Mouse (Mus musculus) G1E-ER4 (cell line): ENCODE results near the gene Fem1a. TPM values are rescaled to one million over a fixed set of nuclear protein-coding genes. Genes with fewer than 3 reads are reported as not detected.

Experiments
- GATA1 ChIP-seq: IDR thresholded peaks from one replicate; pipeline ENCODE4 v1.8.0; 2012; ENCODE audit warnings: low read length, inconsistent platforms
- polyA plus RNA-seq: library from polyadenylated mRNA; stranded (reverse); fragments of >175 nt; gene quantifications from 2 replicates; pipeline ENCODE4 v1.2.3, GENCODE M21; 2012

The Fem1a gene
- polyA plus RNA-seq, 1 experiment = 21.5 TPM

GRCm38 (mm10) chr17:56269741-56270140, 13.1 kb downstream of the Fem1a start:
- TF ChIP-seq GATA1 = no peak

GRCm38 (mm10) chr17:56271609-56272253, 15.1 kb downstream of the Fem1a start:
- TF ChIP-seq GATA1 = no peak

GRCm38 (mm10) chr17:56272644-56273043, 16.0 kb downstream of the Fem1a start:
- TF ChIP-seq GATA1 = no peak

GRCm38 (mm10) chr17:56273482-56273881, 16.9 kb downstream of the Fem1a start:
- TF ChIP-seq GATA1 = no peak

GRCm38 (mm10) chr17:56273986-56274385, 17.4 kb downstream of the Fem1a start:
- no peak for TF ChIP-seq GATA1

GRCm38 (mm10) chr17:56275842-56276480, 19.4 kb downstream of the Fem1a start:
- no peak for TF ChIP-seq GATA1

GRCm38 (mm10) chr17:56276643-56277566, 20.3 kb downstream of the Fem1a start, which contains the start of gene Ticam1:
Gene Ticam1, minus strand, starts transcription at chr17:56276786.
- no peak for TF ChIP-seq GATA1

GRCm38 (mm10) chr17:56277567-56277893, 20.9 kb downstream of the Fem1a start:
- TF ChIP-seq GATA1 = no peak

- TF ChIP-seq GATA1 = no peak
Observed at GRCm38 (mm10) chr17:56278340-56278739, 21.7 kb downstream of the Fem1a start.

- no peak for TF ChIP-seq GATA1
Observed at GRCm38 (mm10) chr17:56279481-56280155, 23.0 kb downstream of the Fem1a start.

- no peak for TF ChIP-seq GATA1
Observed at GRCm38 (mm10) chr17:56281193-56281592, 24.6 kb downstream of the Fem1a start.

- TF ChIP-seq GATA1 = no peak
Observed at GRCm38 (mm10) chr17:56282802-56283201, 26.2 kb downstream of the Fem1a start.

- no peak for TF ChIP-seq GATA1
Observed at GRCm38 (mm10) chr17:56283316-56283715, 26.7 kb downstream of the Fem1a start.

- no peak for TF ChIP-seq GATA1
Observed at GRCm38 (mm10) chr17:56285995-56286394, 29.4 kb downstream of the Fem1a start.

GRCm38 (mm10) chr17:56287830-56288229, 31.2 kb downstream of the Fem1a start:
- no peak for TF ChIP-seq GATA1

GRCm38 (mm10) chr17:56288866-56289265, 32.3 kb downstream of the Fem1a start:
- no peak for TF ChIP-seq GATA1
